Mouse (Mus musculus): ENCODE data around the gene Olfr67. TPM values are rescaled to one million over a fixed set of nuclear protein-coding genes. Genes with fewer than 3 reads are reported as not detected.
"Not testable (repeated sequence)": the region's sequence is repeated elsewhere in the genome, so short reads cannot be mapped to it uniquely, and the experiment has no call there.

The Olfr67 gene
- total and polyA plus RNA-seq, 2 experiments from 2014 or later = not detected

GRCm38 (mm10) chr7:103813766-103814165 is 22.1 kb upstream of the Olfr67 start, which contains the start of gene Hbb-bt:
TSS of gene Hbb-bt (minus strand) at chr7:103813996.
- Histone ChIP-seq H3K9ac (no peak within 1 kb of the TSS), H3K27me3 (ENCODE audit: insufficient read depth, low read length) (no peaks in the 10 kb centered on the region), H3K4me1 (ENCODE audit: insufficient read depth) (no peaks in the 10 kb centered on the region), H3K9me3 (ENCODE audit: low read length) (no peaks in the 10 kb centered on the region), H3K36me3 (ENCODE audit: insufficient read depth) (no peaks in the 10 kb centered on the region), H3K27ac (ENCODE audit: low read depth, low read length) (no peak within 1 kb of the TSS), H3K4me2 (ENCODE audit: low read depth) (no peak within 1 kb of the TSS), H3K4me3 (ENCODE audit: low read depth, low read length) (no peak within 1 kb of the TSS)
- no peak for TF ChIP-seq CTCF (IDR thresholded peaks at IDR 0.05; ENCODE audit: low read depth)
- DNase-seq = no peak
- WGBS = 87% methylated on average over 3 of the region's 3 CpGs
- no peak for ATAC-seq

GRCm38 (mm10) chr7:103813152-103813551 is 21.5 kb upstream of the Olfr67 start:
- H3K4me1 ChIP-seq (ENCODE audit: insufficient read depth); H3K9me3 ChIP-seq (ENCODE audit: low read length); H3K27ac ChIP-seq (ENCODE audit: low read depth, low read length); DNase-seq; H3K4me2 ChIP-seq (ENCODE audit: low read depth); H3K36me3 ChIP-seq (ENCODE audit: insufficient read depth); ATAC-seq; H3K27me3 ChIP-seq (ENCODE audit: insufficient read depth, low read length); H3K4me3 ChIP-seq (ENCODE audit: low read depth, low read length); H3K9ac ChIP-seq: not testable (repeated sequence)
- WGBS = no CpG with 5 or more reads among the region's 3 CpGs

GRCm38 (mm10) chr7:103812174-103812573 is 20.6 kb upstream of the Olfr67 start:
- Histone ChIP-seq H3K4me2 (ENCODE audit: low read depth) (no peak overlapping the region), H3K27me3 (ENCODE audit: insufficient read depth, low read length) (no peaks in the 10 kb centered on the region), H3K9ac (no peak overlapping the region), H3K27ac (ENCODE audit: low read depth, low read length) (no peak overlapping the region), H3K4me3 (ENCODE audit: low read depth, low read length) (no peak overlapping the region), H3K9me3 (ENCODE audit: low read length) (no peaks in the 10 kb centered on the region), H3K36me3 (ENCODE audit: insufficient read depth) (no peaks in the 10 kb centered on the region), H3K4me1 (ENCODE audit: insufficient read depth) (no peaks in the 10 kb centered on the region)
- ATAC-seq (no peak), DNase-seq (no peak)
- WGBS = 62% methylated on average over 1 of the region's 1 CpGs
- TF ChIP-seq CTCF (IDR thresholded peaks at IDR 0.05; ENCODE audit: low read depth) = no peak

GRCm38 (mm10) chr7:103811223-103811845 is 19.7 kb upstream of the Olfr67 start:
- Histone ChIP-seq H3K9ac (no peak overlapping the region), H3K36me3 (ENCODE audit: insufficient read depth) (no peaks in the 10 kb centered on the region), H3K4me2 (ENCODE audit: low read depth) (no peak overlapping the region), H3K4me3 (ENCODE audit: low read depth, low read length) (no peak overlapping the region), H3K9me3 (ENCODE audit: low read length) (no peaks in the 10 kb centered on the region), H3K27me3 (ENCODE audit: insufficient read depth, low read length) (no peaks in the 10 kb centered on the region), H3K4me1 (ENCODE audit: insufficient read depth) (no peaks in the 10 kb centered on the region), H3K27ac (ENCODE audit: low read depth, low read length) (no peak overlapping the region)
- DNase-seq (no peak), ATAC-seq (no peak)
- 88% methylated on average over 1 of the region's 1 CpGs for WGBS
- no peak for TF ChIP-seq CTCF (IDR thresholded peaks at IDR 0.05; ENCODE audit: low read depth)

- no peak for ATAC-seq
- H3K36me3 ChIP-seq (ENCODE audit: insufficient read depth) = no peaks in the 10 kb centered on the region
- no peak for TF ChIP-seq CTCF (IDR thresholded peaks at IDR 0.05; ENCODE audit: low read depth)
- no peaks in the 10 kb centered on the region for H3K27me3 ChIP-seq (ENCODE audit: insufficient read depth, low read length)
- no peak overlapping the region for H3K4me3 ChIP-seq (ENCODE audit: low read depth, low read length)
- no peak overlapping the region for H3K4me2 ChIP-seq (ENCODE audit: low read depth)
- H3K9ac ChIP-seq = no peak overlapping the region
- 81% methylated on average over 3 of the region's 3 CpGs for WGBS
- no peaks in the 10 kb centered on the region for H3K9me3 ChIP-seq (ENCODE audit: low read length)
- no peaks in the 10 kb centered on the region for H3K4me1 ChIP-seq (ENCODE audit: insufficient read depth)
- DNase-seq = no peak
- H3K27ac ChIP-seq (ENCODE audit: low read depth, low read length) = no peak overlapping the region
These were observed 19.1 kb upstream of the Olfr67 start for GRCm38 (mm10) chr7:103810746-103811145.

GRCm38 (mm10) chr7:103810296-103810695 is 18.7 kb upstream of the Olfr67 start:
- Histone ChIP-seq H3K9me3 (ENCODE audit: low read length) (no peaks in the 10 kb centered on the region), H3K4me3 (ENCODE audit: low read depth, low read length) (no peak overlapping the region), H3K36me3 (ENCODE audit: insufficient read depth) (no peaks in the 10 kb centered on the region), H3K9ac (no peak overlapping the region), H3K27ac (ENCODE audit: low read depth, low read length) (no peak overlapping the region), H3K4me1 (ENCODE audit: insufficient read depth) (no peaks in the 10 kb centered on the region), H3K4me2 (ENCODE audit: low read depth) (no peak overlapping the region), H3K27me3 (ENCODE audit: insufficient read depth, low read length) (no peaks in the 10 kb centered on the region)
- WGBS = 81% methylated on average over 1 of the region's 1 CpGs
- no peak for DNase-seq
- no peak for ATAC-seq
- no peak for TF ChIP-seq CTCF (IDR thresholded peaks at IDR 0.05; ENCODE audit: low read depth)

GRCm38 (mm10) chr7:103809801-103810155 is 18.2 kb upstream of the Olfr67 start:
- Histone ChIP-seq H3K9me3 (ENCODE audit: low read length) (no peaks in the 10 kb centered on the region), H3K4me2 (ENCODE audit: low read depth) (no peak overlapping the region), H3K27ac (ENCODE audit: low read depth, low read length) (no peak overlapping the region), H3K36me3 (ENCODE audit: insufficient read depth) (no peaks in the 10 kb centered on the region), H3K4me1 (ENCODE audit: insufficient read depth) (no peaks in the 10 kb centered on the region), H3K4me3 (ENCODE audit: low read depth, low read length) (no peak overlapping the region), H3K9ac (no peak overlapping the region), H3K27me3 (ENCODE audit: insufficient read depth, low read length) (no peaks in the 10 kb centered on the region)
- no peak for TF ChIP-seq CTCF (IDR thresholded peaks at IDR 0.05; ENCODE audit: low read depth)
- 67% methylated on average over 1 of the region's 1 CpGs for WGBS
- DNase-seq (no peak), ATAC-seq (no peak)
